Mouse (Mus musculus): ENCODE data around the gene Xcr1.

The Xcr1 gene

GRCm38 (mm10) chr9:123814821-123815220, 47.0 kb downstream of the Xcr1 start:
- no peak for DNase-seq (ENCODE audit: low spot score)

DNA sequence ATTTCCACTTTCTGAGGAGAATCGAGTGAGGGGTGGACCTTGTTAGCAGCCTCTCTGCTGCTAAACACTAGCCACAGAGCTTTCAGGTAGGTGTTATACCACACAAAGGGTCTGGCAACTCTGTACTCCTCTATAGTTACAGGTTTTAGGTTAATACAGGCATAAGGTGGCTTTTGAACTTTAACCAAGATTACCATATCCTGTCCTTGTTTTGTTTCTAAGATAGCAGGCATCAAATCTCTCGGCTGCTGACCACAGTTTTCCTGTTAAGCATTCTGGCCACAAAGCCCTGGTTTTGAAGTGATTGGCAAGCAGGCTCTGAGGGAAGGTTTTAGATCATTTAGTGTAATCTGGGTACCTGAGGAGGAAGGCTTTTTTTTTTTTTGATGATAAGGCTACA, 47.5 kb downstream of the Xcr1 start:
- no peak for DNase-seq (ENCODE audit: low spot score)

GRCm38 (mm10) chr9:123811831-123812230, 50.0 kb downstream of the Xcr1 start:
- no peak for DNase-seq (ENCODE audit: low spot score)

GRCm38 (mm10) chr9:123808583-123808982, 53.2 kb downstream of the Xcr1 start:
- DNase-seq (ENCODE audit: low spot score) = no peak

GRCm38 (mm10) chr9:123806267-123806666, 55.6 kb downstream of the Xcr1 start, which contains the start of gene Cxcr6:
Gene Cxcr6 (plus strand): TSS chr9:123806475.
- no peak for DNase-seq (ENCODE audit: low spot score)

- no peak for DNase-seq (ENCODE audit: low spot score)
Measured at GRCm38 (mm10) chr9:123805241-123805640, 56.6 kb downstream of the Xcr1 start.

- no peak for DNase-seq (ENCODE audit: low spot score)
Measured at GRCm38 (mm10) chr9:123802896-123803295, 58.9 kb downstream of the Xcr1 start.

- no peak for DNase-seq (ENCODE audit: low spot score)
Measured at GRCm38 (mm10) chr9:123802421-123802820, 59.4 kb downstream of the Xcr1 start.

All from testis, postnatal 10 days (tissue).